ENCODE assay signal across 9 mouse cellular contexts in the genomic region with DNA sequence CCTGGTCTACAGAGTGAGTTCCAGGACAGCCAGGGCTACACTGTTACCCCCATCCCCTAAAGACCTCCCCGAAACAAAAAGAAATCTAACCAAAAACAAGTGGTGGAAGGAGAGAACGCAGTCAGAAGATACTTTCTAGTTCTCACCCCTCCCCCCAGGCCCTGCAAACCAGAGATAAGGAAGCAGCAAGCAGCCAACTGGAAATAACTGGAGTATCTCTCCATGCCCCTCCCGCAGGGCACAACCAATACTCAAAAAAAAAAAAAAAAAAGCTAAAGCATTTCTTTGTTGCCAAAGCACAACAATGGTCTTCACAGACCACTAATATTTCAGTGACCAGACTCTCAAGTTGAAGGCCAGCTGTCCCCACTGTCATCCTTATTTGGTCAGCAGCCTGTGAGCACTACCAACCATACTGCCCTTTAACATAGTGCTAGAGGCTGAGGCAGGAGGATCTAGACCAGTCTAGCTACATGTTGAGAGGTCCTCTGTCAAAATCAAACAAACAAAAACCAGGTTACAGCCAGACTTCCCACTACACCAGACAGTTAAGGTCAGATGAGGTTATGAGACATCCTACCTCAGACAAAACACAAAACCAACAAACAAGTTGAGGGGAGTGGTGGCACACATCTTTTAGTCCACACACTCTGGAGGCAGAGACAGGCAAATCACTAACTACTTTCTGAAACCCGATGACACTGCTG. TPM values are rescaled to one million over a fixed set of nuclear protein-coding genes. Genes with fewer than 3 reads are reported as not detected.
DNase-seq lines count a peak whose midpoint lies in the region; ATAC-seq lines count a peak whose summit lies in the region.
"Had no signal": no experiment of that assay in that cellular context is flagged by ENCODE, and none has a peak within 500 bp of the region (broad histone marks: within the 10 kb centered on the region; RNA-seq: fewer than 3 reads in every experiment).

No protein-coding gene starts in this region.

- H3K9ac ChIP-seq in hindbrain, embryonic 13.5 days: peak overlapping the region; percentile 92
- no peak overlapping the region for H3K9ac ChIP-seq in midbrain, embryonic 14.5 days (replicated peaks; ENCODE audit: low read length)
- H3K9ac ChIP-seq in kidney, embryonic 14.5 days (ENCODE audit: low read depth, low read length): no peak overlapping the region

- intact Hi-C loops in heart, postnatal 10 days (cut with DNase I): loop anchor here (10.0 kb wide), 1 partner anchor 527 kb away; a partner anchor contains a TSS

- H3K27me3 ChIP-seq in heart, embryonic 10.5 days (ENCODE audit: insufficient read depth, poor library complexity, severe bottlenecking): no peaks in the 10 kb centered on the region
- H3K27me3 ChIP-seq in hindbrain, embryonic 13.5 days: no peaks in the 10 kb centered on the region
- no peaks in the 10 kb centered on the region for H3K27me3 ChIP-seq in midbrain, embryonic 14.5 days (ENCODE audit: control insufficient read depth, insufficient read depth, low read length)
- H3K27me3 ChIP-seq in kidney, embryonic 14.5 days (ENCODE audit: control insufficient read depth, insufficient read depth, low read length): no peaks in the 10 kb centered on the region
- H3K27me3 ChIP-seq: limb, embryonic 15.5 days had no signal

- no peak overlapping the region for H3K4me3 ChIP-seq in heart, embryonic 10.5 days
- H3K4me3 ChIP-seq in hindbrain, embryonic 13.5 days: 0 out of 2 replicates have a peak overlapping the region, but pooled peaks have one; percentile 3
- H3K4me3 ChIP-seq in midbrain, embryonic 14.5 days (replicated peaks; ENCODE audit: low read depth, low read length): no peak overlapping the region
- H3K4me3 ChIP-seq in kidney, embryonic 14.5 days (ENCODE audit: low read length): no peak overlapping the region; the same call in 1 of the 2 replicates

- H3K36me3 ChIP-seq in heart, embryonic 10.5 days: peaks cover 32% of the 10 kb centered on the region
- peaks cover 39% of the 10 kb centered on the region for H3K36me3 ChIP-seq in hindbrain, embryonic 13.5 days
- H3K36me3 ChIP-seq in midbrain, embryonic 14.5 days (ENCODE audit: control insufficient read depth, insufficient read depth, low read length): peaks cover 41% of the 10 kb centered on the region
- H3K36me3 ChIP-seq in kidney, embryonic 14.5 days (ENCODE audit: control insufficient read depth, insufficient read depth, low read length): peaks cover 17% of the 10 kb centered on the region; the same call in 1 of the 2 replicates

- no peak for ATAC-seq in hindbrain, embryonic 13.5 days (ENCODE audit: low FRiP score)
- ATAC-seq in midbrain, embryonic 14.5 days (ENCODE audit: low FRiP score, low TSS enrichment): no peak
- ATAC-seq in kidney, embryonic 14.5 days (ENCODE audit: low FRiP score, low TSS enrichment): no peak

- H3K4me2 ChIP-seq in hindbrain, embryonic 13.5 days: peak overlapping the region; percentile 95
- H3K4me2 ChIP-seq in midbrain, embryonic 14.5 days (ENCODE audit: low read length): peak overlapping the region; percentile 85
- no peak overlapping the region for H3K4me2 ChIP-seq in kidney, embryonic 14.5 days (replicated peaks; ENCODE audit: low read depth, low read length)

- 33% methylated on average over 4 of the region's 4 CpGs for WGBS in heart, embryonic 10.5 days
- WGBS in hindbrain, embryonic 13.5 days: 75% methylated on average over 4 of the region's 4 CpGs
- 76% methylated on average over 4 of the region's 4 CpGs for WGBS in midbrain, embryonic 14.5 days
- 69% methylated on average over 4 of the region's 4 CpGs for WGBS in kidney, embryonic 14.5 days

- DNase-seq in heart, embryonic 10.5 days (ENCODE audit: low spot score): peak; percentile 90
- DNase-seq in heart, postnatal 10 days: no peak
- DNase-seq in MEL-GATA-1-ER (ENCODE audit: extremely low read depth, low read depth): peak; percentile 86
- DNase-seq in midbrain, embryonic 14.5 days: no peak
- no peak for DNase-seq in adrenal gland, adult 8-10 months
- no peak for DNase-seq in kidney, postnatal 25 days

- H3K9me3 ChIP-seq in heart, embryonic 10.5 days: no peaks in the 10 kb centered on the region
- no peaks in the 10 kb centered on the region for H3K9me3 ChIP-seq in hindbrain, embryonic 13.5 days
- no peaks in the 10 kb centered on the region for H3K9me3 ChIP-seq in midbrain, embryonic 14.5 days (ENCODE audit: control insufficient read depth, low read length)
- H3K9me3 ChIP-seq in kidney, embryonic 14.5 days (ENCODE audit: control insufficient read depth, low read length): no peaks in the 10 kb centered on the region
- H3K9me3 ChIP-seq: limb, embryonic 15.5 days had no signal

- peaks cover 48% of the 10 kb centered on the region for H3K4me1 ChIP-seq in heart, embryonic 10.5 days
- peaks cover 40% of the 10 kb centered on the region for H3K4me1 ChIP-seq in hindbrain, embryonic 13.5 days (replicated peaks)
- peaks cover 33% of the 10 kb centered on the region for H3K4me1 ChIP-seq in midbrain, embryonic 14.5 days (ENCODE audit: control insufficient read depth, insufficient read depth, low read length)
- H3K4me1 ChIP-seq in kidney, embryonic 14.5 days (ENCODE audit: control insufficient read depth, insufficient read depth, low read length): 0 out of 2 replicates have a peak, but pooled peaks cover 7% of the 10 kb centered on the region

- H3K27ac ChIP-seq in heart, embryonic 10.5 days: peak overlapping the region; percentile 69; the same call in 1 of the 2 replicates
- no peak overlapping the region for H3K27ac ChIP-seq in hindbrain, embryonic 13.5 days
- H3K27ac ChIP-seq in midbrain, embryonic 14.5 days (replicated peaks; ENCODE audit: low read depth, low read length): no peak overlapping the region
- H3K27ac ChIP-seq in kidney, embryonic 14.5 days (ENCODE audit: low read depth, low read length): no peak overlapping the region

RNA-seq across cellular contexts. Expression of a gene that starts 6.5 kb away (rescaled TPM):
- polyA plus RNA-seq in heart, embryonic 10.5 days (2016; fragmentation: Nextera tagmentation; extraction: Ambion mirVana): 320 and 370 TPM in 2 replicates
- 100 to 1,000 TPM in 1 of 2 experiments, 10 to 100 TPM in 1; 99.9 to 106 TPM for total RNA-seq in heart, postnatal 10 days (2021)
- 226 and 232 TPM in 2 replicates for polyA plus RNA-seq in hindbrain, embryonic 13.5 days (2015; fragmentation: Nextera tagmentation; extraction: Ambion mirVana)
- 219 and 222 TPM in 2 replicates for polyA plus RNA-seq in midbrain, embryonic 14.5 days (2014; fragmentation: Nextera tagmentation; extraction: Ambion mirVana)
- total RNA-seq in adrenal gland, adult 8-10 months (2022): 100 to 1,000 TPM; 204 to 262 (median 242) TPM
- 353 and 454 TPM in 2 replicates for polyA plus RNA-seq in kidney, embryonic 14.5 days (2014; fragmentation: Nextera tagmentation; extraction: Ambion mirVana)

RNA-seq across cellular contexts. Expression of a gene that starts 8.0 kb away (rescaled TPM):
- 12.0 and 12.7 TPM in 2 replicates for polyA plus RNA-seq in heart, embryonic 10.5 days (2016; fragmentation: Nextera tagmentation; extraction: Ambion mirVana)
- total RNA-seq in heart, postnatal 10 days (2021): 10 to 100 TPM; 23.6 to 30.7 TPM
- 33.3 and 34.1 TPM in 2 replicates for polyA plus RNA-seq in hindbrain, embryonic 13.5 days (2015; fragmentation: Nextera tagmentation; extraction: Ambion mirVana)
- polyA plus RNA-seq in midbrain, embryonic 14.5 days (2014; fragmentation: Nextera tagmentation; extraction: Ambion mirVana): 32.5 and 35.4 TPM in 2 replicates
- total RNA-seq in adrenal gland, adult 8-10 months (2022): 10 to 100 TPM; 49.5 to 64.9 (median 61.1) TPM
- polyA plus RNA-seq in kidney, embryonic 14.5 days (2014; fragmentation: Nextera tagmentation; extraction: Ambion mirVana): 6.8 and 8.3 TPM in 2 replicates

RNA-seq across cellular contexts. Expression of a gene that starts 12.4 kb away (rescaled TPM):
- polyA plus RNA-seq in heart, embryonic 10.5 days (2016; fragmentation: Nextera tagmentation; extraction: Ambion mirVana): 18.4 and 21.0 TPM in 2 replicates
- total RNA-seq in heart, postnatal 10 days (2021): 10 to 100 TPM; 19.3 to 25.1 TPM
- 27.4 and 27.5 TPM in 2 replicates for polyA plus RNA-seq in hindbrain, embryonic 13.5 days (2015; fragmentation: Nextera tagmentation; extraction: Ambion mirVana)
- 23.3 and 26.4 TPM in 2 replicates for polyA plus RNA-seq in midbrain, embryonic 14.5 days (2014; fragmentation: Nextera tagmentation; extraction: Ambion mirVana)
- 10 to 100 TPM; 14.8 to 30.8 (median 22.5) TPM for total RNA-seq in adrenal gland, adult 8-10 months (2022)
- 14.5 and 21.0 TPM in 2 replicates for polyA plus RNA-seq in kidney, embryonic 14.5 days (2014; fragmentation: Nextera tagmentation; extraction: Ambion mirVana)

RNA-seq across cellular contexts. Expression of a gene that starts 20.7 kb away (rescaled TPM):
- 7.1 and 8.5 TPM in 2 replicates for polyA plus RNA-seq in heart, embryonic 10.5 days (2016; fragmentation: Nextera tagmentation; extraction: Ambion mirVana)
- total RNA-seq in heart, postnatal 10 days (2021): 10 to 100 TPM; 28.3 to 31.4 TPM
- 18.6 and 19.7 TPM in 2 replicates for polyA plus RNA-seq in hindbrain, embryonic 13.5 days (2015; fragmentation: Nextera tagmentation; extraction: Ambion mirVana)
- polyA plus RNA-seq in midbrain, embryonic 14.5 days (2014; fragmentation: Nextera tagmentation; extraction: Ambion mirVana): 14.3 and 20.4 TPM in 2 replicates
- 10 to 100 TPM; 17.2 to 33.9 (median 22.9) TPM for total RNA-seq in adrenal gland, adult 8-10 months (2022)
- polyA plus RNA-seq in kidney, embryonic 14.5 days (2014; fragmentation: Nextera tagmentation; extraction: Ambion mirVana): 5.6 and 9.0 TPM in 2 replicates

RNA-seq across cellular contexts. Expression of a gene that starts 27.7 kb away (rescaled TPM):
- polyA plus RNA-seq in heart, embryonic 10.5 days (2016; fragmentation: Nextera tagmentation; extraction: Ambion mirVana): 13.9 and 18.0 TPM in 2 replicates
- 1 to 10 TPM; 5.8 to 6.7 TPM for total RNA-seq in heart, postnatal 10 days (2021)
- polyA plus RNA-seq in hindbrain, embryonic 13.5 days (2015; fragmentation: Nextera tagmentation; extraction: Ambion mirVana): 20.0 and 21.9 TPM in 2 replicates
- polyA plus RNA-seq in midbrain, embryonic 14.5 days (2014; fragmentation: Nextera tagmentation; extraction: Ambion mirVana): 17.4 and 20.4 TPM in 2 replicates
- 10 to 100 TPM in 2 of 4 experiments, 1 to 10 TPM in 2; 8.0 to 17.8 (median 12.5) TPM for total RNA-seq in adrenal gland, adult 8-10 months (2022)
- polyA plus RNA-seq in kidney, embryonic 14.5 days (2014; fragmentation: Nextera tagmentation; extraction: Ambion mirVana): 11.8 and 16.9 TPM in 2 replicates

Comparison
In these comparisons a context has a peak if more than half of its experiments do, and no peak if none do; other contexts are left out.
1. DNase-seq: peak in heart, embryonic 10.5 days (single experiment) and MEL-GATA-1-ER (single experiment); none in heart, postnatal 10 days (0 of 2), midbrain, embryonic 14.5 days (single experiment), adrenal gland, adult 8-10 months (single experiment) and kidney, postnatal 25 days (0 of 2).